Mouse (Mus musculus) lung, postnatal 36 days (tissue): ENCODE results near the gene Itpr2.

Experiments used
- DNase-seq: peaks from one replicate; pipeline ENCODE4 v3.0.0; 2022; ENCODE audit warnings: mixed read lengths

Itpr2 gene

GRCm38 (mm10) chr6:146343671-146344384 lies 158.2 kb downstream of the Itpr2 start:
- no peak for DNase-seq

GRCm38 (mm10) chr6:146342995-146343394 lies 159.0 kb downstream of the Itpr2 start:
- no peak for DNase-seq

- DNase-seq: no peak
Observed at GRCm38 (mm10) chr6:146341934-146342333, 160.1 kb downstream of the Itpr2 start.

- DNase-seq: no peak
Observed at GRCm38 (mm10) chr6:146341413-146341812, 160.6 kb downstream of the Itpr2 start.

GRCm38 (mm10) chr6:146340951-146341350 lies 161.1 kb downstream of the Itpr2 start:
- DNase-seq: no peak

- DNase-seq: peak; percentile 50
Observed at GRCm38 (mm10) chr6:146339779-146340178, 162.2 kb downstream of the Itpr2 start.

- DNase-seq: no peak
Observed at GRCm38 (mm10) chr6:146337237-146337636, 164.8 kb downstream of the Itpr2 start.

- DNase-seq: no peak
Observed at GRCm38 (mm10) chr6:146335191-146335590, 166.8 kb downstream of the Itpr2 start.

GRCm38 (mm10) chr6:146333506-146333905 lies 168.5 kb downstream of the Itpr2 start:
- no peak for DNase-seq

- peak; percentile 41 for DNase-seq
Observed at GRCm38 (mm10) chr6:146331017-146331669, 170.9 kb downstream of the Itpr2 start.

- DNase-seq: no peak
Observed at GRCm38 (mm10) chr6:146329079-146329478, 172.9 kb downstream of the Itpr2 start.

- DNase-seq: no peak
Observed at GRCm38 (mm10) chr6:146326631-146327030, 175.4 kb downstream of the Itpr2 start.

- DNase-seq: no peak
Observed at GRCm38 (mm10) chr6:146324541-146325204, 177.3 kb downstream of the Itpr2 start.

- DNase-seq: no peak
Observed at GRCm38 (mm10) chr6:146322555-146322954, 179.5 kb downstream of the Itpr2 start.

GRCm38 (mm10) chr6:146321951-146322350 lies 180.1 kb downstream of the Itpr2 start:
- peak; percentile 9 for DNase-seq

- no peak for DNase-seq
Observed at GRCm38 (mm10) chr6:146316415-146316814, 185.6 kb downstream of the Itpr2 start.

GRCm38 (mm10) chr6:146315153-146315552 lies 186.9 kb downstream of the Itpr2 start:
- DNase-seq: no peak

- DNase-seq: no peak
Observed at GRCm38 (mm10) chr6:146314304-146314703, 187.7 kb downstream of the Itpr2 start.

- no peak for DNase-seq
Observed at GRCm38 (mm10) chr6:146313396-146313795, 188.6 kb downstream of the Itpr2 start.

- no peak for DNase-seq
Observed at GRCm38 (mm10) chr6:146310210-146310609, 191.8 kb downstream of the Itpr2 start.

- no peak for DNase-seq
Observed at GRCm38 (mm10) chr6:146309335-146309734, 192.7 kb downstream of the Itpr2 start.

- DNase-seq: no peak
Observed at GRCm38 (mm10) chr6:146305995-146306394, 196.0 kb downstream of the Itpr2 start.

- DNase-seq: no peak
Observed at GRCm38 (mm10) chr6:146304088-146304487, 197.9 kb downstream of the Itpr2 start.

- no peak for DNase-seq
Observed at GRCm38 (mm10) chr6:146303336-146303735, 198.7 kb downstream of the Itpr2 start.
